Mouse (Mus musculus) testis, adult 2 months (tissue): ENCODE measurements at regions not wholly inside any gene's neighbourhood (a gene's known extent, or its start where the extent isn't known, plus 50 kb on each side); places are given as distances from the start of the nearest gene placed in this dataset.

Source experiments
- CTCF ChIP-seq: fragments of 200-500 bp; IDR thresholded peaks from 2 replicates; pipeline ENCODE4 v1.5.1; 2012; ENCODE audit warnings: low read depth, mild to moderate bottlenecking, inconsistent platforms, low read length, moderate library complexity; ENCODE audit not compliant: control insufficient read depth, insufficient read depth, insufficient replicate concordance
- POLR2A ChIP-seq: fragments of 200-500 bp; IDR thresholded peaks from 2 replicates; pipeline ENCODE4 v1.6.1; 2012; ENCODE audit warnings: low read depth, mild to moderate bottlenecking, inconsistent platforms, low read length, moderate library complexity; ENCODE audit not compliant: control insufficient read depth

DNA sequence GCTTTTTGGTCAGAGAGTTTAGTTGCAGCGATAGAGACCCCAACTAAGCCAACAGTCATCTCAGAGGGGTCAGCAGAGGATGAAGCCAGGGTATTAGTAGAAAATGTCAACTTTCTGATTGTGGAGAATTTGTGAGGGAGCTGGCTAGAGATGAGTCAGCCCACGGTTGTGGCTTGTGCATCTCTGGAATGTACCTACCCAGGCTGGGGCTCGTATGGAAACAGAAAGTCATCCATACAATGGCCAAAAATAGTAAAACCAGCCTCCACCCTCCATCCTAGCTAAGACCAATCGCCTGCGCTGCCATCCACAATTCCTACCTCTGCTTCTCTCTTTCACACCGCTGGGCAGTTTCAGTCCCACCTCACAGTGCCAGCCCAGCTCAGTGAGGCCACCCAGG is 94.9 kb downstream of the Gm5426 start:
- TF ChIP-seq POLR2A (no peak), CTCF (no peak)
